Mouse (Mus musculus): ENCODE data around the gene Arnt2.

DNA sequence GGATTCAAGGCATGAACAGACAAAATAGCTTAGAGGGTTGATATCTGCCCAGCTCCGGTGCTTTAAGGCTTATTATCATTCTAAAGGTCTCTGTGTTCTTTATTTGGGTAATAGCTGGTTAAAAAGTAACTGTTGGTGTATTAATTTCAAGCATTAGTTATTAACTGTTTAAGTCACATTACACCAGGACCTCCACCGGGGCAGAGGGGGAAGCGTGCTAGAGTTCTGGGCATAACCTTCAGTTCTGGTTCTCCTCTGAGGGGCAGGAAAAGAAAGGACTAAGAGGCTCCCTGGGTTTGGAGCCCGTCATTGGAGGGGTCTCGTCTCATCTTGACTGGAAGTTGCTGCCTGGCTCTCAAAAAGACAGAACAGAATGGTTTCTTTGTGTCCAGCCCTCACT, 138.5 kb downstream of the Arnt2 start:
- TF ChIP-seq CTCF (IDR thresholded peaks at IDR 0.05; ENCODE audit: insufficient read depth, low read depth, low read length) (no peak), POLR2A (IDR thresholded peaks at IDR 0.05; ENCODE audit: insufficient read depth, low read depth, low read length) (no peak)

Data from olfactory bulb, adult 2 months (tissue).